Mouse (Mus musculus) embryonic fibroblast, embryonic 13.5 days (primary cell): ENCODE results near the gene Hist2h2ac. TPM values are rescaled to one million over a fixed set of nuclear protein-coding genes. Genes with fewer than 3 reads are reported as not detected.
A peak's percentile ranks its signal among the peaks of the same experiment; 100 is the strongest.

Experiments
- H3K27ac ChIP-seq: 2 replicates; pipeline ENCODE4 v1.5.1; 2012; ENCODE audit warnings: low read length, control low read depth, inconsistent platforms; ENCODE audit not compliant: insufficient read depth
- H3K4me1 ChIP-seq: 2 replicates; pipeline ENCODE4 v1.6.1; 2011; ENCODE audit warnings: low read length; ENCODE audit not compliant: control insufficient read depth, insufficient read depth
- H3K4me3 ChIP-seq: 2 replicates; pipeline ENCODE4 v1.5.1; 2011; ENCODE audit warnings: mild to moderate bottlenecking, control low read depth, low read length; ENCODE audit not compliant: insufficient read depth
- CTCF ChIP-seq: IDR thresholded peaks from 2 replicates; pipeline ENCODE4 v1.5.1; 2011; ENCODE audit warnings: mild to moderate bottlenecking, control low read depth, low read length, moderate library complexity, borderline replicate concordance; ENCODE audit not compliant: insufficient read depth
- POLR2A ChIP-seq: IDR thresholded peaks from 2 replicates; pipeline ENCODE4 v1.6.1; 2011; ENCODE audit warnings: low read depth, mild to moderate bottlenecking, control low read depth, low read length, moderate library complexity
- polyA plus RNA-seq: library from polyadenylated mRNA; stranded (reverse); fragments of >200 nt; gene quantifications from 2 replicates; pipeline ENCODE4 v1.2.4, GENCODE M21; 2011; ENCODE audit warnings: low read depth; ENCODE audit not compliant: missing spikeins, insufficient read length

The Hist2h2ac gene
- polyA plus RNA-seq, 1 experiment = 5.3 TPM

- H3K4me3 ChIP-seq = peak within 1 kb of the TSS; percentile 81
- peak within 1 kb of the TSS; percentile 88 for H3K27ac ChIP-seq
- peaks cover 4% of the 10 kb centered on the region; the same call in 1 of the 2 replicates for H3K4me1 ChIP-seq
- peak; percentile 93 for TF ChIP-seq POLR2A
- no peak for TF ChIP-seq CTCF
Observed at GRCm38 (mm10) chr3:96172197-96173178, 48.2 kb downstream of the Hist2h2ac start, which contains the start of gene Sf3b4. Gene Sf3b4, plus strand, starts transcription at chr3:96172332.

- Histone ChIP-seq H3K4me1 (peaks cover 4% of the 10 kb centered on the region; the same call in 1 of the 2 replicates), H3K4me3 (peak overlapping the region; percentile 63), H3K27ac (peak overlapping the region; percentile 88)
- no peak for TF ChIP-seq POLR2A
- no peak for TF ChIP-seq CTCF
Observed at GRCm38 (mm10) chr3:96171583-96172196, 49.0 kb downstream of the Hist2h2ac start.

- TF ChIP-seq CTCF = no peak
- no peak for TF ChIP-seq POLR2A
- H3K4me3 ChIP-seq = no peak overlapping the region
- H3K27ac ChIP-seq = peak overlapping the region; percentile 88
Observed at GRCm38 (mm10) chr3:96170976-96171545, 49.6 kb downstream of the Hist2h2ac start.

More at GRCm38 (mm10) chr3:96170976-96171545, 49.6 kb downstream of the Hist2h2ac start:
- H3K4me1 ChIP-seq = peaks cover 4% of the 10 kb centered on the region; the same call in 1 of the 2 replicates

Other genes with a start within 250 kb of the Hist2h2ac start
- 53.5 and 57.7 TPM in 2 replicates for gene Plekho1, start 224.9 kb downstream of the Hist2h2ac start, polyA plus RNA-seq
- gene Vps45, start 162.4 kb downstream of the Hist2h2ac start, polyA plus RNA-seq = 15.5 and 15.6 TPM in 2 replicates
- 26.0 and 30.0 TPM in 2 replicates for gene Otud7b, start 116.4 kb downstream of the Hist2h2ac start, polyA plus RNA-seq
- gene Mtmr11, start 58.9 kb downstream of the Hist2h2ac start, polyA plus RNA-seq = 41.8 and 52.6 TPM in 2 replicates
- 63.3 and 70.6 TPM in 2 replicates for gene Sf3b4, start 48.5 kb downstream of the Hist2h2ac start, polyA plus RNA-seq
- gene Sv2a, start 39.7 kb downstream of the Hist2h2ac start, polyA plus RNA-seq = 1.8 and 2.0 TPM in 2 replicates
- gene Bola1, start 1.2 kb downstream of the Hist2h2ac start, polyA plus RNA-seq = 9.6 and 10.4 TPM in 2 replicates
- gene Hist2h2ab, start 1.0 kb downstream of the Hist2h2ac start, polyA plus RNA-seq = not detected in 2 replicates
- 1.1 and 1.2 TPM in 2 replicates for gene Hist2h2be, start 239 bp upstream of the Hist2h2ac start, polyA plus RNA-seq
- gene Hist2h3c2, start 18.2 kb upstream of the Hist2h2ac start, polyA plus RNA-seq = 10.0 and 16.5 TPM in 2 replicates
- not detected in 2 replicates for gene Hist2h2aa2, start 19.4 kb upstream of the Hist2h2ac start, polyA plus RNA-seq
- gene Hist2h2aa1, start 24.6 kb upstream of the Hist2h2ac start, polyA plus RNA-seq = 9.2 and 11.1 TPM in 2 replicates
- gene Hist2h3c1, start 25.8 kb upstream of the Hist2h2ac start, polyA plus RNA-seq = not detected in 2 replicates
- gene Hist2h4, start 42.4 kb upstream of the Hist2h2ac start, polyA plus RNA-seq = 2.5 and 3.7 TPM in 2 replicates
- gene Hist2h3b, start 47.8 kb upstream of the Hist2h2ac start, polyA plus RNA-seq = 2.6 and 7.5 TPM in 2 replicates
- gene Hist2h2bb, start 48.9 kb upstream of the Hist2h2ac start, polyA plus RNA-seq = 11.0 and 16.1 TPM in 2 replicates
- 0.61 TPM in 1 of 2 replicates, not detected in the other for gene Fcgr1, start 73.1 kb upstream of the Hist2h2ac start, polyA plus RNA-seq
- not detected in 2 replicates for gene BC107364, start 231.4 kb upstream of the Hist2h2ac start, polyA plus RNA-seq